Mouse (Mus musculus) kidney, embryonic 16.5 days (tissue): ENCODE results near the gene Atmin. TPM values are rescaled to one million over a fixed set of nuclear protein-coding genes. Genes with fewer than 3 reads are reported as not detected.

Experiments used
- ATAC-seq: fragments of 200-750 bp; cut with Nextera tagmentation; 2 replicates; pipeline ENCODE4 v1.8.0; 2017; ENCODE audit warnings: moderate TSS enrichment; ENCODE audit not compliant: low FRiP score, low TSS enrichment
- H3K27ac ChIP-seq: fragments of 300-500 bp; sonication (generic); 2 replicates; pipeline ENCODE4 v1.5.1; 2014; ENCODE audit warnings: low read length
- H3K27me3 ChIP-seq: fragments of 300-500 bp; sonication (generic); 2 replicates; pipeline ENCODE4 v1.6.1; 2014; ENCODE audit warnings: low read length, control low read depth, mixed read lengths; ENCODE audit not compliant: insufficient read depth
- H3K36me3 ChIP-seq: fragments of 300-500 bp; sonication (generic); 2 replicates; pipeline ENCODE4 v1.6.1; 2014; ENCODE audit warnings: low read length, control low read depth, mixed read lengths; ENCODE audit not compliant: insufficient read depth
- H3K4me1 ChIP-seq: fragments of 300-500 bp; sonication (generic); 2 replicates; pipeline ENCODE4 v1.6.1; 2014; ENCODE audit warnings: low read length, control low read depth, mixed read lengths; ENCODE audit not compliant: insufficient read depth
- H3K4me2 ChIP-seq: fragments of 300-500 bp; sonication (generic); replicated peaks from 2 replicates; pipeline ENCODE4 v1.6.1; 2014; ENCODE audit warnings: low read depth, low read length
- H3K4me3 ChIP-seq: fragments of 300-500 bp; sonication (generic); 2 replicates; pipeline ENCODE4 v1.5.1; 2014; ENCODE audit warnings: mild to moderate bottlenecking, low read length
- H3K9ac ChIP-seq: fragments of 300-500 bp; sonication (generic); replicated peaks from 2 replicates; pipeline ENCODE4 v1.6.1; 2014; ENCODE audit warnings: low read length
- H3K9me3 ChIP-seq: fragments of 300-500 bp; sonication (generic); 2 replicates; pipeline ENCODE4 v1.6.1; 2016; ENCODE audit warnings: low read length, control low read depth
- WGBS: fragments of 180-500 bp; shearing (Covaris S2); extraction: QIAGEN DNeasy Blood & Tissue Kit; methylation state at CpG from one replicate; pipeline ENCODE4 v1.1.7; 2014; 5-methylcytosine and 5-hydroxymethylcytosine counted together
- polyA plus RNA-seq: library from polyadenylated mRNA; unstranded; fragments of >200 nt; fragmentation: Nextera tagmentation; extraction: Ambion mirVana; gene quantifications from 2 replicates; pipeline ENCODE4 v1.2.1, GENCODE M21; 2015

The Atmin gene
- polyA plus RNA-seq, 1 experiment from 2014 or later: 12.0 TPM

GRCm38 (mm10) chr8:116978631-116979256, 35.6 kb downstream of the Atmin start, which contains the start of gene 1700030J22Rik:
TSS of gene 1700030J22Rik (minus strand) at chr8:116978959.
- H3K36me3 ChIP-seq: peaks cover 14% of the 10 kb centered on the region; the same call in 1 of the 2 replicates
- no peaks in the 10 kb centered on the region for H3K27me3 ChIP-seq
- H3K4me3 ChIP-seq: peak within 1 kb of the TSS; percentile 85
- peaks cover 18% of the 10 kb centered on the region for H3K4me1 ChIP-seq
- H3K27ac ChIP-seq: peak within 1 kb of the TSS; percentile 20; the same call in 1 of the 2 replicates
- ATAC-seq: peak; percentile 97
- H3K4me2 ChIP-seq: peak within 1 kb of the TSS; percentile 76
- no peaks in the 10 kb centered on the region for H3K9me3 ChIP-seq
- peak within 1 kb of the TSS; percentile 58 for H3K9ac ChIP-seq
- under 1% methylated on average over 46 of the region's 46 CpGs for WGBS

- Histone ChIP-seq H3K36me3 (peaks cover 19% of the 10 kb centered on the region; the same call in 1 of the 2 replicates), H3K9ac (no peak overlapping the region), H3K4me1 (peaks cover 18% of the 10 kb centered on the region), H3K9me3 (no peaks in the 10 kb centered on the region), H3K27ac (0 out of 2 replicates have a peak overlapping the region, but pooled peaks have one; percentile 30), H3K4me3 (no peak overlapping the region), H3K4me2 (0 out of 2 replicates have a peak overlapping the region, but pooled peaks have one; percentile 16), H3K27me3 (no peaks in the 10 kb centered on the region)
- 14% methylated on average over 4 of the region's 4 CpGs for WGBS
- no peak for ATAC-seq
These were observed 36.9 kb downstream of the Atmin start for GRCm38 (mm10) chr8:116980117-116980516.

- WGBS: 98% methylated on average over 3 of the region's 3 CpGs
These were observed 46.6 kb downstream of the Atmin start for GRCm38 (mm10) chr8:116989842-116990241.

GRCm38 (mm10) chr8:116991241-116991640, 48.0 kb downstream of the Atmin start:
- Histone ChIP-seq H3K4me3 (0 out of 2 replicates have a peak overlapping the region, but pooled peaks have one; percentile 63), H3K36me3 (peaks cover 11% of the 10 kb centered on the region; the same call in 1 of the 2 replicates), H3K9ac (no peak overlapping the region), H3K9me3 (no peaks in the 10 kb centered on the region), H3K27ac (no peak overlapping the region), H3K4me2 (peak overlapping the region; percentile 87), H3K27me3 (no peaks in the 10 kb centered on the region), H3K4me1 (peaks cover 9% of the 10 kb centered on the region; the same call in 1 of the 2 replicates)
- 84% methylated on average over 8 of the region's 8 CpGs for WGBS
- ATAC-seq: no peak

More at GRCm38 (mm10) chr8:116989842-116990241, 46.6 kb downstream of the Atmin start:
- Histone ChIP-seq H3K4me1 (peaks cover 9% of the 10 kb centered on the region; the same call in 1 of the 2 replicates), H3K27me3 (no peaks in the 10 kb centered on the region), H3K9ac (no peak overlapping the region), H3K27ac (no peak overlapping the region), H3K4me3 (no peak overlapping the region), H3K36me3 (peaks cover 19% of the 10 kb centered on the region; the same call in 1 of the 2 replicates), H3K9me3 (no peaks in the 10 kb centered on the region), H3K4me2 (no peak overlapping the region)
- ATAC-seq: no peak

- H3K4me3 ChIP-seq: peak overlapping the region; percentile 63
- H3K4me2 ChIP-seq: peak overlapping the region; percentile 87
- H3K27me3 ChIP-seq: no peaks in the 10 kb centered on the region
- peaks cover 5% of the 10 kb centered on the region; the same call in 1 of the 2 replicates for H3K36me3 ChIP-seq
- H3K9me3 ChIP-seq: no peaks in the 10 kb centered on the region
- H3K4me1 ChIP-seq: peaks cover 9% of the 10 kb centered on the region; the same call in 1 of the 2 replicates
- ATAC-seq: no peak
- 7% methylated on average over 23 of the region's 23 CpGs for WGBS
- H3K9ac ChIP-seq: peak overlapping the region; percentile 70
- H3K27ac ChIP-seq: peak overlapping the region; percentile 67
These were observed 49.2 kb downstream of the Atmin start for GRCm38 (mm10) chr8:116992176-116992971.

GRCm38 (mm10) chr8:116993095-116993867, 50.1 kb downstream of the Atmin start, which contains the start of gene Gcsh:
TSS of gene Gcsh (minus strand) at chr8:116993537.
- Histone ChIP-seq H3K4me2 (peak within 1 kb of the TSS; percentile 87), H3K9me3 (no peaks in the 10 kb centered on the region), H3K27ac (peak within 1 kb of the TSS; percentile 68), H3K27me3 (no peaks in the 10 kb centered on the region), H3K9ac (peak within 1 kb of the TSS; percentile 70), H3K4me3 (peak within 1 kb of the TSS; percentile 63), H3K4me1 (peaks cover 9% of the 10 kb centered on the region; the same call in 1 of the 2 replicates), H3K36me3 (peaks cover 4% of the 10 kb centered on the region; the same call in 1 of the 2 replicates)
- under 1% methylated on average over 53 of the region's 56 CpGs for WGBS
- ATAC-seq: peak; percentile 100

GRCm38 (mm10) chr8:116994016-116994716, 51.0 kb downstream of the Atmin start:
- Histone ChIP-seq H3K36me3 (no peaks in the 10 kb centered on the region; the same call in 1 of the 2 replicates), H3K4me1 (peaks cover 9% of the 10 kb centered on the region; the same call in 1 of the 2 replicates), H3K4me3 (peak overlapping the region; percentile 63), H3K9ac (peak overlapping the region; percentile 67), H3K27me3 (no peaks in the 10 kb centered on the region), H3K9me3 (no peaks in the 10 kb centered on the region), H3K27ac (no peak overlapping the region), H3K4me2 (peak overlapping the region; percentile 87)
- no peak for ATAC-seq
- WGBS: 65% methylated on average over 11 of the region's 11 CpGs
